Mouse (Mus musculus) small intestine, adult 2 months (tissue): ENCODE measurements around the gene Lmx1b. TPM values are rescaled to one million over a fixed set of nuclear protein-coding genes. Genes with fewer than 3 reads are reported as not detected.

Experiments
- H3K27ac ChIP-seq: fragments of 200-500 bp; 2 replicates; pipeline ENCODE4 v1.5.1; 2012; ENCODE audit warnings: low read depth, low read length, control low read depth, inconsistent platforms; ENCODE audit not compliant: insufficient read depth
- H3K27me3 ChIP-seq: fragments of 200-500 bp; 2 replicates; pipeline ENCODE4 v1.6.1; 2012; ENCODE audit warnings: mild to moderate bottlenecking, moderate library complexity, low read length, inconsistent platforms; ENCODE audit not compliant: control insufficient read depth, insufficient read depth
- H3K36me3 ChIP-seq: fragments of 200-500 bp; 2 replicates; pipeline ENCODE4 v1.6.1; 2012; ENCODE audit warnings: mild to moderate bottlenecking, low read length, control low read depth, inconsistent platforms; ENCODE audit not compliant: control insufficient read depth, insufficient read depth
- H3K4me1 ChIP-seq: fragments of 200-500 bp; 2 replicates; pipeline ENCODE4 v1.6.1; 2012; ENCODE audit warnings: low read length, inconsistent platforms, mixed read lengths; ENCODE audit not compliant: control insufficient read depth, insufficient read depth, insufficient read length
- H3K4me3 ChIP-seq: fragments of 200-500 bp; 2 replicates; pipeline ENCODE4 v1.5.1; 2012; ENCODE audit warnings: low read depth, mild to moderate bottlenecking, control low read depth, inconsistent platforms, low read length, moderate library complexity
- CTCF ChIP-seq: fragments of 200-500 bp; IDR thresholded peaks from 2 replicates; pipeline ENCODE4 v1.5.1; 2012; ENCODE audit warnings: low read depth, mild to moderate bottlenecking, control low read depth, inconsistent platforms, low read length, moderate library complexity, mixed read lengths; ENCODE audit not compliant: insufficient replicate concordance, insufficient read length; ENCODE audit errors: extremely low read depth
- POLR2A ChIP-seq: fragments of 200-500 bp; IDR thresholded peaks from 2 replicates; pipeline ENCODE4 v1.6.1; 2012; ENCODE audit warnings: low read depth, mild to moderate bottlenecking, control low read depth, inconsistent platforms, low read length, moderate library complexity
- WGBS: fragments of 180-500 bp; shearing (Covaris S2); methylation state at CpG from one replicate; pipeline ENCODE4 v1.1.7; 2018; 5-methylcytosine and 5-hydroxymethylcytosine counted together
- polyA plus RNA-seq: library from polyadenylated mRNA; depleted of rRNA; stranded (reverse); fragments of >200 nt; gene quantifications from 2 replicates; pipeline ENCODE4 v1.2.3, GENCODE M21; 2012

Lmx1b gene
- polyA plus RNA-seq, 1 experiment, result 0.10 TPM

DNA sequence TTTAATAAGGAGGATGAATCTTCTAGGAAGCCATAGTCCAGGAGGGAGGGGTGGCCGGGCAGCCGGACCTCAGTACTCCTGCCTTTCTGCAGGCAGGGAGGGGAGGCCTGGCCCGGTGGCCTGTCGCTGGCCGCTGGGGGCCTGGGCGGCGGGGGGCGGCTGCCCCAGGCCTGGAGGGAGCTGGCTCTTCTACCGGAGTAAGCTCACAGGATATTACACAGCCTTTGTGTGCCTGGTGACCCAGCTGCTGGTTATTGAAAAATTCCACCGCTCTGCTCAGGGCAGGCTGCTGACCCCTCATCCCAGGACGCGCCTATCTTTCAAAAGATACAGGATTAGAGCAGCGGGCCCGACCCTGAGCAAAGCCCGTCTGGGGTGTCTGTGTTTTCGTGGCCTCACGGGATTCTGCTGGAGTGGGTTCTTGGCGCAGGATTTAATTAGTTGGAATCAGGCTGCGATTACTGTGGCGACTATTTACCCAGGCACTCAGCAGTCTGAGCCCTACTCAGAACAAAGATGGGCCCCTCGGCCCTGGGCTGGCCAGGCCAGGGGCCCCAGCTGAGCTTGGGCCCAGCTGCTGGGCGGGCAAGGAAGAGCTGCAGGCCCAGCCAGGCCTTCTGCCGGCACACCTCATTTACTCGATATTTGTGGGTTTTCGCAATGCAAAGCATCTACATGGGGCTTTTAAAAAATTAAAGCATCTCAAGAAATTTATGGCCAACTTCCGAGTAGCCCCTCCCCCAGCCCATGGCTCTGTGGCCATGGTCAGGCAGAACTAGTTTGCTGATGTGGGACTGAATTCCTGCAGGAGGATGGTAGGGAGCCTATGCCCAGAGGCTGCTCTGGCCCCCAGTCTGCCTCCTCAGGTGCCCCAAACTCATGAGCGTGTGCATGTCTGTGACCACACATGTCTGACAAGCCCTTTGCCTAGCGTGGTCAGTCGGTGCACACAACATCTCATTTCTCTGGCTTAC, 55.1 kb downstream of the Lmx1b start:
- TF ChIP-seq CTCF, result no peak
- TF ChIP-seq POLR2A, result no peak
- peaks cover 32% of the 10 kb centered on the region for H3K27me3 ChIP-seq
- no peaks in the 10 kb centered on the region for H3K36me3 ChIP-seq
- no peaks in the 10 kb centered on the region for H3K4me1 ChIP-seq
- H3K27ac ChIP-seq, result no peak overlapping the region
- H3K4me3 ChIP-seq, result no peak overlapping the region
- 43% methylated on average over 29 of the region's 29 CpGs for WGBS

DNA sequence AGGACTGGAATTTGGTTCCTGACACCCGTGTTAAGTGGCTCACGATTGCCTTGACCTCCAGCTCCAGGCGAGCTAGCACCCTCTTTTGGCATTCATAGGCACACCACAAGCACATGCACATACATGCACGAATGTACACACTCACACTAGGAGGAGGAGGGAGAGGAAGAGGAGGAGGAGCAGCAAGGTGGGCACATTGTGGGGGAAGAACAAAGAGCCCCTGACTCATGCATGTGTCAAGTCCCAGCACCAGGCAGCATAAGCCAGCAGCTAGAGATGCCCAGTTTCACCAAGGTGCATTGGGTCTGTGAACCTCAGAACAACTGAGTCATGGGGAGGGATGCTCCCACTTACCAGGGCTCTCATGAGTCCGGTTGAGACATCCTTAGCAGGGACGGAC, 56.5 kb downstream of the Lmx1b start:
- Histone ChIP-seq H3K36me3 (no peaks in the 10 kb centered on the region), H3K27ac (no peak overlapping the region), H3K4me3 (no peak overlapping the region), H3K4me1 (no peaks in the 10 kb centered on the region), H3K27me3 (peaks cover 32% of the 10 kb centered on the region)
- TF ChIP-seq CTCF, result no peak
- TF ChIP-seq POLR2A, result no peak
- 32% methylated on average over 6 of the region's 6 CpGs for WGBS

DNA sequence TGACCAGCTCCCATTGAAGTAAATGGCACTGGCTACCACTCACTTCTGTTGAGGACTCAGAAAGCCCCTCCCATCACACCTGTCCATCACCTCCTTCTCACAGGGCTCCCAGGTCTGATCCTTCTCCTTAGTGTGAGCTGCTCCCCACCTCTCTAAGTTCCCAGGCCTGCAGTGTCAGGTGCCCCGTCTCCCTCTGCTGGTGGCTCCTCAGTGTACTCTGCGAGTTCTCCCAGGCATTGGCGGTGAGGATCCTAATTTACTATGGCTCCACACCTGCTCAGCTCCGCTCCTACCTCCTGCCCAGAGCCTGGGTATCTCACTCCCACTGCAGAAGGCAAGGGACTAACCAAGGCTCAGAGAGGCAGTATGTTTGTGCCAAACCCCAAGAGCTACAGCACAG, 57.0 kb downstream of the Lmx1b start:
- TF ChIP-seq CTCF (no peak), POLR2A (no peak)
- Histone ChIP-seq H3K4me1 (no peaks in the 10 kb centered on the region), H3K36me3 (no peaks in the 10 kb centered on the region), H3K27me3 (peaks cover 32% of the 10 kb centered on the region), H3K27ac (no peak overlapping the region), H3K4me3 (no peak overlapping the region)
- 14% methylated on average over 4 of the region's 4 CpGs for WGBS

DNA sequence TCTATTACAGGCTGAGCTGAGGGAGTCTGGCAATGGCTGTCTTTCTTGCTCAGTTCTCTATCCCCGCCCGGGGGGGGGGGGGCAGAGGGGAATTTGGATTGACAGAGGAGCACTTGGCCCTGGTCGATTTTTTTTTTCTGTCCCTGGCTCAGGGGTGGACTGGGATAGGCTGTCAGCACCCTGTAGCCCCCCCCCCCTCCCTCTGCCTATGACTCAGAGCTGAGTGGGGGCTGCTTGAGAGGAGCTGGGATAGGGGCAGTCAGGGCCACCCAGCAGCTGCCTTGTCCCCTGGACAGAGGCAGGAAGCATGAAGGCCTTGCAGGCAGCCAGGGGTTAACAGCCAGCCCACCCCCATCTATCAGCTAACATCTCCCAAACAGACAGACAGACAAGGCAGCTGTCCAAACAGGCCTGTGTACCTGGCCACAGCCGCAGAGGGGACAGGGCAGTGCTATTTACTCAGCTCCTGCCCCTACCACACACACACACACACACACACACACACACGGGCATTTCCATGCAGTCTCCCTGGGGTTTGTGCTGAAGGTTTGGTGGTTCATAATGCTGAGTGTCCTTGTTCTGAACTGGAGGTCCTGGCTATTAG, 57.8 kb downstream of the Lmx1b start:
- WGBS, result 13% methylated on average over 5 of the region's 5 CpGs
- no peaks in the 10 kb centered on the region for H3K36me3 ChIP-seq
- TF ChIP-seq CTCF (no peak), POLR2A (no peak)
- H3K27ac ChIP-seq, result no peak overlapping the region
- no peak overlapping the region for H3K4me3 ChIP-seq
- no peaks in the 10 kb centered on the region for H3K4me1 ChIP-seq
- peaks cover 32% of the 10 kb centered on the region for H3K27me3 ChIP-seq

DNA sequence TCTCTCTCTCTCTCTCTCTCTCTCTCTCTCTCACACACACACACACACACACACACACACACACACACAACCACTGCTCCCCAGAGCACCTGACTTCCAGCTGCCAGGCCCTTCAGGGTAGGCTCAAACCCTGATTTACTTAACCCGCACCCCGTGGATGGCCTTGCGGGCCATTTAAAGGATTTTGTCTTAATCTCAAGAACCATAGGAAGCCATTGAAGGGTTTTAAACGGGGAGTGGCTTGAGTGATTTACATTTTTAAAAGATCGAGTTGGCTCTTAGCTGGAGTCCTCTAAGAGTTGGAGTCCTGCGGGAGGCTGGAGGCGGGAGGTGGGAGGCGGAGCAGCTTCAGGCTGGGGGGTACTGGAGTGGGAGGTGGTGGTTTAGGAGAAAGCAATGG, 58.4 kb downstream of the Lmx1b start:
- peaks cover 32% of the 10 kb centered on the region for H3K27me3 ChIP-seq
- TF ChIP-seq CTCF (no peak), POLR2A (no peak)
- 35% methylated on average over 8 of the region's 8 CpGs for WGBS

DNA sequence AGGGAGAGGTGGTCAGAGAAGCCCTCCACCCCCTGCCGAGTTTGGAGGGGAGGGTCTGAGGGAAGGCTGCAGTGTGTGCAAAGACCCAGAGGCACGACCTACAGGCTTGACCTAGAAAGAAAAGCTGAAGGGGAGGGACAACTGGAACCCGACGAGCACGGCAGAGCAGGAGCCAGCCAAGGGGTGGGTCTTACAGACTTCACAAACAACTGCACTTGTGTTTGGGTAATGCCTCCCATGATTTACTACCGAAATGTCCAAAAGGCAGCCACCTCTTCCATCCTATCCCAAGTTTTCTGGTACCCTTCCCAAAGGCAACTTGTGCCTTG, 58.9 kb downstream of the Lmx1b start:
- Histone ChIP-seq H3K27ac (no peak overlapping the region), H3K4me1 (no peaks in the 10 kb centered on the region), H3K4me3 (no peak overlapping the region), H3K36me3 (no peaks in the 10 kb centered on the region), H3K27me3 (peaks cover 32% of the 10 kb centered on the region)
- TF ChIP-seq POLR2A (no peak), CTCF (no peak)
- 7% methylated on average over 6 of the region's 6 CpGs for WGBS

More for the DNA sequence above, 58.4 kb downstream of the Lmx1b start:
- H3K36me3 ChIP-seq, result no peaks in the 10 kb centered on the region
- H3K4me1 ChIP-seq, result no peaks in the 10 kb centered on the region
- no peak overlapping the region for H3K4me3 ChIP-seq
- H3K27ac ChIP-seq, result no peak overlapping the region
